Mouse (Mus musculus): ENCODE data around the gene Impg1. TPM values are rescaled to one million over a fixed set of nuclear protein-coding genes. Genes with fewer than 3 reads are reported as not detected.
A peak's percentile ranks its signal among the peaks of the same experiment; 100 is the strongest.
"Not testable (repeated sequence)": the region's sequence is repeated elsewhere in the genome, so short reads cannot be mapped to it uniquely, and the experiment has no call there.

Impg1 gene
- total RNA-seq, 2 experiments from 2014 or later: 0.33 TPM; not detected in 1

GRCm38 (mm10) chr9:80340927-80341326, 124.4 kb downstream of the Impg1 start:
- intact Hi-C loops (cut with DNase I): no loop called here
- no peak for TF ChIP-seq CTCF (IDR thresholded peaks at IDR 0.05)
- Histone ChIP-seq H3K4me3 (no peak overlapping the region), H3K27ac (no peak overlapping the region)
- DNase-seq (ENCODE audit: extremely low spot score in 1 of 2, low spot score in 2 of 2): no peak

GRCm38 (mm10) chr9:80338026-80338425, 127.3 kb downstream of the Impg1 start:
- DNase-seq (ENCODE audit: extremely low spot score in 1 of 2, low spot score in 2 of 2): no peak

GRCm38 (mm10) chr9:80335660-80336357, 129.5 kb downstream of the Impg1 start:
- intact Hi-C loops (cut with DNase I): loop anchor here (10.0 kb wide), 1 partner anchor 519 kb away; no protein-coding TSS in a partner anchor
- no peak for TF ChIP-seq CTCF (IDR thresholded peaks at IDR 0.05)
- H3K4me3 ChIP-seq: no peak overlapping the region
- H3K27ac ChIP-seq: no peak overlapping the region
- no peak for DNase-seq (ENCODE audit: extremely low spot score in 1 of 2, low spot score in 2 of 2)

More at GRCm38 (mm10) chr9:80338026-80338425, 127.3 kb downstream of the Impg1 start:
- intact Hi-C loops (cut with DNase I): loop anchor here (10.0 kb wide), 1 partner anchor 517 kb away; no protein-coding TSS in a partner anchor
- no peak overlapping the region for H3K4me3 ChIP-seq
- H3K27ac ChIP-seq: no peak overlapping the region
- TF ChIP-seq CTCF (IDR thresholded peaks at IDR 0.05): no peak

- no peak for TF ChIP-seq CTCF (IDR thresholded peaks at IDR 0.05)
- no peak overlapping the region for H3K27ac ChIP-seq
- no peak overlapping the region for H3K4me3 ChIP-seq
- intact Hi-C loops (cut with DNase I): loop anchor here (5.0 to 10.0 kb wide), 2 partner anchors 521 to 608 kb away; no protein-coding TSS in a partner anchor
- DNase-seq (ENCODE audit: extremely low spot score in 1 of 2, low spot score in 2 of 2): no peak
Measured at GRCm38 (mm10) chr9:80333998-80334605, 131.2 kb downstream of the Impg1 start.

GRCm38 (mm10) chr9:80333466-80333865, 131.8 kb downstream of the Impg1 start:
- H3K4me3 ChIP-seq: no peak overlapping the region
- TF ChIP-seq CTCF (IDR thresholded peaks at IDR 0.05): no peak
- no peak for DNase-seq (ENCODE audit: extremely low spot score in 1 of 2, low spot score in 2 of 2)
- no peak overlapping the region for H3K27ac ChIP-seq
- intact Hi-C loops (cut with DNase I): loop anchor here (5.0 to 10.0 kb wide), 2 partner anchors 521 to 609 kb away; no protein-coding TSS in a partner anchor

GRCm38 (mm10) chr9:80332153-80332552, 133.1 kb downstream of the Impg1 start:
- intact Hi-C loops (cut with DNase I): loop anchor here (1.0 to 10.0 kb wide), 3 partner anchors 523 to 1295 kb away; no protein-coding TSS in a partner anchor

GRCm38 (mm10) chr9:80321051-80321887, 144.0 kb downstream of the Impg1 start:
- H3K27ac ChIP-seq; intact Hi-C loops (cut with DNase I); H3K4me3 ChIP-seq; DNase-seq (ENCODE audit: extremely low spot score in 1 of 2, low spot score in 2 of 2): not testable (repeated sequence)

More at GRCm38 (mm10) chr9:80332153-80332552, 133.1 kb downstream of the Impg1 start:
- Histone ChIP-seq H3K4me3 (peak overlapping the region; percentile 51), H3K27ac (no peak overlapping the region)
- TF ChIP-seq CTCF (IDR thresholded peaks at IDR 0.05): peak; percentile 64
- peak; percentile 24 to 43 for DNase-seq (ENCODE audit: extremely low spot score in 1 of 2, low spot score in 2 of 2)

- H3K27ac ChIP-seq: no peak overlapping the region
- no peak for DNase-seq (ENCODE audit: extremely low spot score in 1 of 2, low spot score in 2 of 2)
- no peak for TF ChIP-seq CTCF (IDR thresholded peaks at IDR 0.05)
- intact Hi-C loops (cut with DNase I): no loop called here
- no peak overlapping the region for H3K4me3 ChIP-seq
Measured at GRCm38 (mm10) chr9:80318027-80318426, 147.3 kb downstream of the Impg1 start.

- intact Hi-C loops (cut with DNase I): no loop called here
- TF ChIP-seq CTCF (IDR thresholded peaks at IDR 0.05): no peak
- DNase-seq (ENCODE audit: extremely low spot score in 1 of 2, low spot score in 2 of 2): no peak
- H3K4me3 ChIP-seq: no peak overlapping the region
- no peak overlapping the region for H3K27ac ChIP-seq
Measured at GRCm38 (mm10) chr9:80315922-80316321, 149.4 kb downstream of the Impg1 start.

GRCm38 (mm10) chr9:80313610-80314009, 151.7 kb downstream of the Impg1 start:
- H3K27ac ChIP-seq: no peak overlapping the region
- intact Hi-C loops (cut with DNase I): no loop called here
- no peak for TF ChIP-seq CTCF (IDR thresholded peaks at IDR 0.05)
- DNase-seq (ENCODE audit: extremely low spot score in 1 of 2, low spot score in 2 of 2): no peak
- no peak overlapping the region for H3K4me3 ChIP-seq

GRCm38 (mm10) chr9:80307629-80308028, 157.7 kb downstream of the Impg1 start:
- Histone ChIP-seq H3K27ac (no peak overlapping the region), H3K4me3 (no peak overlapping the region)
- intact Hi-C loops (cut with DNase I): no loop called here
- DNase-seq (ENCODE audit: extremely low spot score in 1 of 2, low spot score in 2 of 2): peak in 1 of 2 experiments; percentile 15
- TF ChIP-seq CTCF (IDR thresholded peaks at IDR 0.05): no peak

All from left cerebral cortex, adult 2 months (tissue).